Mouse (Mus musculus): ENCODE data around the gene Syngr1. TPM values are rescaled to one million over a fixed set of nuclear protein-coding genes. Genes with fewer than 3 reads are reported as not detected.

Gene Syngr1
- polyA plus RNA-seq, 1 experiment from 2014 or later: 14.3 TPM

DNA sequence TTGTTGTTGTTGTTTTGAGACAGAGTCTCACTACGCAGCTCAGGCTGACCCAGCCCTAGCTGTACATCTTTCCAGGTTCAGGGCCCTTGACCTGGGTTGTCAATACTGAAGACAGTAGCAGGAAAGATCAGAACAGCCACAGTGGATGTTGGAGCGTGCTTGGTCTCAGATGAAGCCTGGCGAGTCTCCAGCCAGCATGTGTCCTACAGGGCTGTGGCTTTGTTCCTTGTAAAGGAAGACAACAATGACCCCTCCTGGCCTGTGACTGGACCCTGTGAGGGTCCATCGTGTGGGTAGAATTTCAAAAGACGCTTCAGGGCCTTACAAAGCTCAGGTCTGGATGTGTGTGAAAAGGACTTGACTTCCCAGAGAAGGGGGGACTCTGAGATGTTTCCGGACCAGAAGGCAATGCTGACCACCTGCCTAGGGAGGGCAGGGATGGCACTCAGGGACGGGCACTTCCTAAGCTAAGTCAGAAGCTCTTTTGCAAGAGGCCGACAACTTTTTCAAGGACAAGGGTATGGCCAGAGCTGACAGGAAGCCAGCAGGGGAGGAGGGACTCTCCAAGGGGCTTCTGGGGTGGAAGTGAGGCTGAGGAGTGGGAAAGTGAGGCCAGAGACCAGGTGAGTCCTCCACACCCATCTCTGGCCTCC is 37.6 kb upstream of the Syngr1 start:
- Histone ChIP-seq H3K9me3 (ENCODE audit: low read length) (no peaks in the 10 kb centered on the region), H3K27me3 (ENCODE audit: insufficient read depth, low read length) (no peaks in the 10 kb centered on the region), H3K4me1 (ENCODE audit: insufficient read depth, low read length) (peaks cover 5% of the 10 kb centered on the region; the same call in 1 of the 2 replicates), H3K27ac (ENCODE audit: low read length) (no peak overlapping the region), H3K9ac (replicated peaks; ENCODE audit: low read length) (no peak overlapping the region), H3K4me2 (replicated peaks; ENCODE audit: low read depth, low read length) (no peak overlapping the region), H3K4me3 (ENCODE audit: low read length) (no peak overlapping the region), H3K36me3 (ENCODE audit: insufficient read depth, low read length) (no peaks in the 10 kb centered on the region)
- ATAC-seq (ENCODE audit: low FRiP score, low TSS enrichment): no peak
- 69% methylated on average over 8 of the region's 8 CpGs for WGBS

DNA sequence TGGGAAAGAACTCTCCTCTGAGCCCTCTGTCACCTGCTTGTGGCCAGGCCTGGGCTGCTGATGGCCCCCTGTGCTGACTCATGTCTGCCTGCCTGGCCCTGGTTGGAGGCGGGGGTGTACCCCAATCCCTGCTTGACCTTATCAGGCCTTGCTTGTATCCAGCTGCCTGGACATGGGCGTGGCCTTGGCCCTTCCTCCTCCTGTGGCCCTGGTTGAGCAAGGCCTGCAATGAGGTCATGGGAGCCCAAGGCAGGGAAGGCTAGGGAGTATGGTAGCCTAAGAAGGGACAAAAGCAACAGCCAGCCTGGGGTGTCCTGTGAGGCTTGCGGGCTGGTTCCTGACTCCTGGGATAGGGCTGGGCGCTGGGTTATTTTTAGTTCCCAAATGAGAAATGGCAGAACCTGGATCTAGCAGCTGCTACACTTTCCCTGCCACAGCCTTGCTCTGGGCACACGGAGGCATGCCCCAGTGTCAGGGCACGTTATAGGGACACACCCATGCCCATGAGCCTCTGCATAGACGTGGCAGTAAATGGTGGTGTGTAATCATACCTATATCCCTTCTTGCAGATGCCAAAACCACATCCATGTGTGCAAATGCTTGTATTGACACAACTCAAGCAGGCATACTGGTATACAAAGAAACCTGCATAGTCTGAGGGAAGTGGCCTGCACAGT is 37.0 kb upstream of the Syngr1 start:
- Histone ChIP-seq H3K27ac (ENCODE audit: low read length) (no peak overlapping the region), H3K9me3 (ENCODE audit: low read length) (no peaks in the 10 kb centered on the region), H3K4me2 (replicated peaks; ENCODE audit: low read depth, low read length) (no peak overlapping the region), H3K27me3 (ENCODE audit: insufficient read depth, low read length) (no peaks in the 10 kb centered on the region), H3K36me3 (ENCODE audit: insufficient read depth, low read length) (no peaks in the 10 kb centered on the region), H3K4me1 (ENCODE audit: insufficient read depth, low read length) (peaks cover 5% of the 10 kb centered on the region; the same call in 1 of the 2 replicates), H3K9ac (replicated peaks; ENCODE audit: low read length) (no peak overlapping the region), H3K4me3 (ENCODE audit: low read length) (no peak overlapping the region)
- ATAC-seq (ENCODE audit: low FRiP score, low TSS enrichment): no peak
- WGBS: 86% methylated on average over 7 of the region's 7 CpGs

DNA sequence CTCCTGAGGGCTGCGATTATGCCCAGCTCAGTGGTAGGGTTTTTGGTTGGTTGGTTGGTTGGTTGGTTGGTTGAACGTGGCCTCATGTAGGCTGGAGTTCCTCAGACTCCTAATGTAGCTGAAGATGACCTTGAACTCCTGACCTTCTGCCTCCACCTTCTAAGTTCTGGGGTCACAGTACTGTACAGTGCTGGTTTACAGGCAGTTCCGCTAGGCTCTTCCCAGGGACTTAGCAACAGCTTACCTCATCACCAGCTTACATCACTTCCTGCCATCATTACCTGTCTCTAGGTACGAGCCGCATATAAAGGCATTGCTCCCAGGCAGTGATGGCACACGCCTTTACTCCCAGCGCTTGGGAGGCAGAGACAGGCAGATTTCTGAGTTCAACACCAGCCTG is 33.0 kb upstream of the Syngr1 start:
- no peak for ATAC-seq (ENCODE audit: low FRiP score, low TSS enrichment)
- WGBS: 93% methylated on average over 7 of the region's 7 CpGs

DNA sequence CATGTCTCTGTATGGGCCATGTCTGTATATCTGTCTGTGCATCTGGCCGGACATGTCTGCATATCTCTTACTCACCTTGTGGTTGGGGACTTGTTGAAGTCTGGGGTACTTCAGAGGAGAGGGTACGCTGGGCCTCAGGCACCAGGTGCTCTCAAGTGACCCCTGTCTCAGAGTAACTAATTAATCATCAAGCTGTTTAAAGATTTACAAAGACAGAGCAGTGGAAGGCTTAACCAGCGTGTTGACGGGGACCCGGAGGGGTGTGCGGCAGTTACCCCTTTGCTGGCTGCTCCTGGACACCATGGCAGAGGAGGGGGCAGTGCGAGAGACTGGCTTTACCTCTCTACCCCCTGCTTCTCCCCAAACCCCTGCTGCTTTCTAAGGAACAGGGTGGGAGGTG is 31.5 kb upstream of the Syngr1 start:
- ATAC-seq (ENCODE audit: low FRiP score, low TSS enrichment): peak; percentile 78
- H3K4me2 ChIP-seq (replicated peaks; ENCODE audit: low read depth, low read length): 0 out of 2 replicates have a peak overlapping the region, but pooled peaks have one; percentile 23
- H3K9ac ChIP-seq (replicated peaks; ENCODE audit: low read length): no peak overlapping the region
- no peaks in the 10 kb centered on the region for H3K36me3 ChIP-seq (ENCODE audit: insufficient read depth, low read length)
- no peaks in the 10 kb centered on the region; the same call in 1 of the 2 replicates for H3K9me3 ChIP-seq (ENCODE audit: low read length)
- 37% methylated on average over 7 of the region's 7 CpGs for WGBS
- no peak overlapping the region for H3K4me3 ChIP-seq (ENCODE audit: low read length)
- peak overlapping the region; percentile 74 for H3K27ac ChIP-seq (ENCODE audit: low read length)
- peaks cover 9% of the 10 kb centered on the region for H3K4me1 ChIP-seq (ENCODE audit: insufficient read depth, low read length)
- no peaks in the 10 kb centered on the region for H3K27me3 ChIP-seq (ENCODE audit: insufficient read depth, low read length)

More for the DNA sequence above, 33.0 kb upstream of the Syngr1 start:
- Histone ChIP-seq H3K4me3 (ENCODE audit: low read length) (no peak overlapping the region), H3K4me2 (replicated peaks; ENCODE audit: low read depth, low read length) (no peak overlapping the region), H3K4me1 (ENCODE audit: insufficient read depth, low read length) (peaks cover 7% of the 10 kb centered on the region), H3K27me3 (ENCODE audit: insufficient read depth, low read length) (no peaks in the 10 kb centered on the region), H3K9ac (replicated peaks; ENCODE audit: low read length) (no peak overlapping the region), H3K9me3 (ENCODE audit: low read length) (no peaks in the 10 kb centered on the region; the same call in 1 of the 2 replicates), H3K36me3 (ENCODE audit: insufficient read depth, low read length) (no peaks in the 10 kb centered on the region), H3K27ac (ENCODE audit: low read length) (no peak overlapping the region)

DNA sequence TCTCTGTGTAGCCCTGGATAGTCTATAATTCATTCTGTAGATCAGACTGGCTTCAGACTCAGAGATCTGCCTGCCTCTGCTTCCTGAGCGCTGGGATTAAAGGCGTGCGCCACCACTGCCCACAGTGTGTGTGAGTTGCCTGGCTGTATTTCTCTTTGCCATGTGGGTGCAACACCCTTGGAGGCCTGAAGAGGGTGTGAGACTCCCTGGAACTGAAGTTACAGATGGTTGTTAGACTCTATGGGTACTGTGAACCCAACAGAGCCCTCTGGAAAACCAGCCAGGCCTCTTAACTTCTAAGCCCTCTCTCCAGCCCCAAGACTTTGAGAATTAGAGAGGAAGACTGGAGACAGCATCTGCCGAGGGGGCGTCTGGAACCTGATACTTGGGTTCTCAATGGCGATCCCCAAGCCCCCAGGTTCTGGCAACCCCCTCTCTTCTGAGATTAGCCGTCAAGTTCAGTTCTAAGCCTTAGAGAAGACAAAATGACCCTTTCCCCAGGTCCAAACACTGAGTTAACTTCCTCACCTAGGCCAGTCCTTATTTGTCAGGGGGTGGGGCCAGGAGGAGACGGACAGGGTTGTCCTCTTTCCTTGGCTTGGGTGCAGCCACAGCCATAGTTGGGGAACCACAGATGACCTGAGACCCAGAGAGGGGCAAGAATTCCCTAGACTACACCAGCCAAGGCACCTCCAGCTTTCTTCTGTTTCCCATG is 30.6 kb upstream of the Syngr1 start:
- 86% methylated on average over 8 of the region's 8 CpGs for WGBS

DNA sequence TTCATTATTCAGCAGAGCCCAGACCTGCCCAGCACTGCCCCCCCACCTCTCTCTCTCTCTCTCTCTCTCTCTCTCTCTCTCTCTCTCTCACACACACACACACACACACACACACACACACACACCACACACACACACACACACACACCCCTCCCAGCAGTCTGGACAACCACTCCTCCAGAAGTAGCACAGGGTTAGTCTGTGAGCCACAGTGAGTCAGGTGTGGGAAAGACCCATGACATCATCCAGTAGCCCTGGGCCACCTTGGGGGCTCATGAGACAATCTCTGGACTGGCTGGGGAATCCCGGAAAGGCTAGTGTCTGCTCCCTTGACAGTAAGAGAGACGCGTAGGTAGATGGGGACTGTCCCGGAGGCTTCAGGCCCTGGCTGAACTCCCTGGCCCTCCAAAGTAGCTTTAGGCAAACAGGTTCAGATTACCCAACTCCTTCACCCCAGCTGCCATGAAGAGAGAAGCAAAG is 30.0 kb upstream of the Syngr1 start:
- Histone ChIP-seq H3K9ac (replicated peaks; ENCODE audit: low read length) (no peak overlapping the region), H3K27ac (ENCODE audit: low read length) (no peak overlapping the region), H3K36me3 (ENCODE audit: insufficient read depth, low read length) (no peaks in the 10 kb centered on the region), H3K4me2 (replicated peaks; ENCODE audit: low read depth, low read length) (no peak overlapping the region), H3K4me1 (ENCODE audit: insufficient read depth, low read length) (peaks cover 9% of the 10 kb centered on the region), H3K27me3 (ENCODE audit: insufficient read depth, low read length) (no peaks in the 10 kb centered on the region), H3K9me3 (ENCODE audit: low read length) (no peaks in the 10 kb centered on the region; the same call in 1 of the 2 replicates), H3K4me3 (ENCODE audit: low read length) (no peak overlapping the region)
- ATAC-seq (ENCODE audit: low FRiP score, low TSS enrichment): no peak
- WGBS: 84% methylated on average over 4 of the region's 4 CpGs

More for the DNA sequence above, 30.6 kb upstream of the Syngr1 start:
- H3K4me2 ChIP-seq (replicated peaks; ENCODE audit: low read depth, low read length): no peak overlapping the region
- no peak overlapping the region for H3K9ac ChIP-seq (replicated peaks; ENCODE audit: low read length)
- H3K27me3 ChIP-seq (ENCODE audit: insufficient read depth, low read length): no peaks in the 10 kb centered on the region
- H3K36me3 ChIP-seq (ENCODE audit: insufficient read depth, low read length): no peaks in the 10 kb centered on the region
- no peak for ATAC-seq (ENCODE audit: low FRiP score, low TSS enrichment)
- H3K27ac ChIP-seq (ENCODE audit: low read length): peak overlapping the region; percentile 56; the same call in 1 of the 2 replicates
- peaks cover 9% of the 10 kb centered on the region for H3K4me1 ChIP-seq (ENCODE audit: insufficient read depth, low read length)
- H3K4me3 ChIP-seq (ENCODE audit: low read length): no peak overlapping the region
- no peaks in the 10 kb centered on the region; the same call in 1 of the 2 replicates for H3K9me3 ChIP-seq (ENCODE audit: low read length)

DNA sequence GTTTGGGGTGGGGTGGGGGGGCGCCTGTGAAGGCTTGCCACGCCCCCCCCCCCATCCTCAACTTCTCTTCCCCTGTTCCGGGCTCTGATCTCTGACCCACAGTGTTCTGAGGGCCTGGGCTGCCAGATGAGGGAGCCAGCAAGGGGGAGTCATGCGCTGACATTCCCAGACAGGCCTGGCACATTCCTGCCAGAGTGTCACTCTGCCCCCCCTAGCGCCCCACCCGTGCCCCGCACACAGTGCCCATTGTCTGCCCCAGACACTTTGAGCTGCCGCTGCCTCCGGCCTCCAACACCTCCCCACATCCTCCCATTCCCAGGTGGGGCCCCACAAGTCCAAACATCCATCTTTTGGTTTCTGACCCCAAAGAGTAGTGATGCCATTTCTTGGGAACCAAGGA is 28.8 kb upstream of the Syngr1 start:
- Histone ChIP-seq H3K27ac (ENCODE audit: low read length) (no peak overlapping the region), H3K27me3 (ENCODE audit: insufficient read depth, low read length) (no peaks in the 10 kb centered on the region), H3K9me3 (ENCODE audit: low read length) (no peaks in the 10 kb centered on the region; the same call in 1 of the 2 replicates), H3K36me3 (ENCODE audit: insufficient read depth, low read length) (no peaks in the 10 kb centered on the region), H3K9ac (replicated peaks; ENCODE audit: low read length) (no peak overlapping the region), H3K4me3 (ENCODE audit: low read length) (no peak overlapping the region), H3K4me1 (ENCODE audit: insufficient read depth, low read length) (peaks cover 9% of the 10 kb centered on the region), H3K4me2 (replicated peaks; ENCODE audit: low read depth, low read length) (no peak overlapping the region)
- ATAC-seq (ENCODE audit: low FRiP score, low TSS enrichment): no peak
- 75% methylated on average over 7 of the region's 9 CpGs for WGBS

DNA sequence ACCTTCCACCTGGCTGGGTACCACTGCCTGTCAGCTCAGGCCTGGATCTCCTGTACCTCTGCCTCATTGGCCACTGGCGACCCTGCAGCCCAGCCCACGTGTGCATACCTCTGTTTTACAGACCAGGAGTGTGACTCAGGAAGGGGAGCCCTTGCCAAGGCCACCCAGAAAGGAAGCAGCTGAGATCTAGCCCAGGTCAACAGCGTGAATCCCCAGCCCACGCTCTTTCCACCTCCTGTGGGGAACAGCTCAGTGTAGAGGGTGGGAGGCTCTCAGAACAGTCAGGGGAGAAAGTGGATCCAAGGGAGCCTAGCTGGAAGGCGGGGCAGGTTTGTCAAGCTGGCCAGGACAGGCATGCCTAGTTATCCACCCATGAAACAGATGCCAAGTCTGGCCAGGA is 28.3 kb upstream of the Syngr1 start:
- no peak overlapping the region for H3K27ac ChIP-seq (ENCODE audit: low read length)
- no peak for ATAC-seq (ENCODE audit: low FRiP score, low TSS enrichment)
- no peak overlapping the region for H3K9ac ChIP-seq (replicated peaks; ENCODE audit: low read length)
- 32% methylated on average over 5 of the region's 5 CpGs for WGBS
- no peaks in the 10 kb centered on the region; the same call in 1 of the 2 replicates for H3K9me3 ChIP-seq (ENCODE audit: low read length)
- H3K4me3 ChIP-seq (ENCODE audit: low read length): no peak overlapping the region
- H3K27me3 ChIP-seq (ENCODE audit: insufficient read depth, low read length): no peaks in the 10 kb centered on the region
- H3K4me1 ChIP-seq (ENCODE audit: insufficient read depth, low read length): peaks cover 9% of the 10 kb centered on the region
- no peaks in the 10 kb centered on the region for H3K36me3 ChIP-seq (ENCODE audit: insufficient read depth, low read length)
- no peak overlapping the region for H3K4me2 ChIP-seq (replicated peaks; ENCODE audit: low read depth, low read length)

DNA sequence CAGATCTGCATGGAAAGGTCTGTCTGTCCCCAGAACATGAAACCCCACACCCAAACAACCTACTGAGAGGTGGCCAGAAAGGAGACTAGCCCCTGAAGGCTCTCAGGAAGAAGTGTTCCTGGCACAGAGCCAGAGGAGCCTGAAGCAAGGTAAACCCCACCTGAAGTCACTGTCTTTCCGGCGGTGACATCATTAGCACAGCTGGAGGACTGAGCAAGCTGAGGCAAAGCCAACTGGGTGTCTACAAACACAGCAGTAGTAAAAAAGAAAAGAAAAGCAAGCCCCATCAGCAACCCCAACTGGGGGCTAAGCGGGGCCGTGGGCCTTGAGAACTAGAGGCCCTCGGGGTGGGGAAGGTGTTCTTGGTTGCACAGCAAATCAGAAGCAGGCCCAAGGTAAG is 26.2 kb upstream of the Syngr1 start:
- Histone ChIP-seq H3K4me3 (ENCODE audit: low read length) (no peak overlapping the region), H3K4me1 (ENCODE audit: insufficient read depth, low read length) (peaks cover 9% of the 10 kb centered on the region), H3K36me3 (ENCODE audit: insufficient read depth, low read length) (no peaks in the 10 kb centered on the region), H3K9ac (replicated peaks; ENCODE audit: low read length) (no peak overlapping the region), H3K27me3 (ENCODE audit: insufficient read depth, low read length) (no peaks in the 10 kb centered on the region), H3K9me3 (ENCODE audit: low read length) (no peaks in the 10 kb centered on the region; the same call in 1 of the 2 replicates), H3K4me2 (replicated peaks; ENCODE audit: low read depth, low read length) (no peak overlapping the region), H3K27ac (ENCODE audit: low read length) (no peak overlapping the region)
- 69% methylated on average over 5 of the region's 5 CpGs for WGBS
- no peak for ATAC-seq (ENCODE audit: low FRiP score, low TSS enrichment)

All from kidney, embryonic 16.5 days (tissue).